Mouse (Mus musculus): ENCODE results near the gene Ltb4r1.

The Ltb4r1 gene

DNA sequence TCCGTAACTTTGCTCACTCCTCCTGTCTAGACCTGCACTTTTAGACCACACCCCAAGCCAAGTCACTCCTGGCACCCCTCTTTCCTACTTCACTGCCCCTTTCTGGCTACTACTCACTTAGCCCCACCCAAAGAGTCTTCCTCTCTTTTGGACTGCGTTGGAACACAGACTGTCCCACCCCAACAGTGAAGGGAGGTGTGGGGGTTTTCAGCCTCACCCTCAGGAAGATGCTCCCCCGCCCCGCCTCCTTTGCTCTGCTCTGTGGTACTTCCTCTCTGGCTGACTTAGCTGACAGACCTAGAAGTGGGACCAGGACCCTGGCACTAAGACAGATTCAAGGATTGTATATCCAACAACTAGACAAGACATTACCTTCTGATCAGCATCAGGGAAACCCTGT lies at the start of gene Ltb4r1:
Gene Ltb4r1 (plus strand): TSS at position 267 of the 400 bp plus-strand sequence.
- no peak for DNase-seq (ENCODE audit: low spot score)

DNA sequence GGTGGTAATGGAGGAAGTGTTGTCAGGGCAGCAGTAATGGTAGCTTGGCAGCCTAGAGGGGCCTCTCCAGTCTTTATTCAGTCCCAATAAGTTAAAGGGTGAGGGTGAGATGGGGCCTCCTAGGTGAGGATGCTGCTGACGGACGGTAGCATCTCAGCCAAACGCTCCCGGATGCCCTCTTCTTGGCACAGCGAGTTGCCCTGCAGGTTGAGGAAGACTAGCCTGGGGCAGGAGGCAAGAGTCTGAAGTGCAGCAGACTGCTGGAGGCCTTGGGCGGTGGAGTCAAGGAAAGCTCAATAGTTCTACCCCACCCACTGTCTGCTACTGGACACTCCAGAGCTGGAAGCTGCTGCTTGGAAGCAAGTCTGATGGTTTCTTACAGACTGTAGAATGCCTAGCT lies 49.5 kb upstream of the Ltb4r1 start:
- no peak for DNase-seq (ENCODE audit: low spot score)

DNA sequence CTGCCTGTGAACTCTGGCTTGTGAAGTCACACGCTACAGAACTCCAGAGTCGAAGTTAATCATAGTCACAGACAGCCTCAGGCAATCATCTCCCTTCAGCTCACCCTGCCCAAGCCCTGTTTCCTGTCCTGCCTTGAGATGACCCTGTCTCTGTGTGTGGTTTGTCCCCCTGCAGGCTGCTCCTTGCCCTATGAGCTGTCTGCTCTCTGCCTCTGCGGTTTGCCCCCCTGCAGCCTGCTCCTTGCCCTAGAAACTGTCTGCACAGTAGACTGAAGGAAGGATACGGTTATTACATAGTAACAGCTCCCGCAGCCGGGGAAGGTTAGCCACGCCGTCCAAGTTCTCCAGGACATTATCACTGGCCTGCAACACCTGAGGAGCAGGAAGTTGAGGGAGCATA lies 48.9 kb upstream of the Ltb4r1 start:
- no peak for DNase-seq (ENCODE audit: low spot score)

DNA sequence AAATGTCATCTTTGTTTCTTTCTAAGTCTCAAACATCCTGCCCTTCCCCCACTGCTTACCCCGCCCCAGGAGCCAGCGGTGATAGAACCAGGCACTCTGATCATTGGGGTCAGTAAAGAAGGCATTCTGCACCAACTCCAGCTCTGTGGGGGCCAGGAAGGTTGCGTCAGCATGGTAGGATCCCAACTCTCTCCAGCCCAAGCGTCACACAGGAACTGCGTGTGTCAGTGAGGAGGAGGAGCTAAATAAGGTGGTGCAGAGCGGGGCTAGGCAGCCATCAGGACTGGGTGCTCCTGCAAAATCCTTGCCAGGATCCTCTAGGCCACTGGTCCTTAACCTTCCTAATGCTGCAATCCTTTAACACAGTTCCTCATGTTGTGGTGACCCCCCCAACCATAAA lies 46.0 kb upstream of the Ltb4r1 start:
- no peak for DNase-seq (ENCODE audit: low spot score)

DNA sequence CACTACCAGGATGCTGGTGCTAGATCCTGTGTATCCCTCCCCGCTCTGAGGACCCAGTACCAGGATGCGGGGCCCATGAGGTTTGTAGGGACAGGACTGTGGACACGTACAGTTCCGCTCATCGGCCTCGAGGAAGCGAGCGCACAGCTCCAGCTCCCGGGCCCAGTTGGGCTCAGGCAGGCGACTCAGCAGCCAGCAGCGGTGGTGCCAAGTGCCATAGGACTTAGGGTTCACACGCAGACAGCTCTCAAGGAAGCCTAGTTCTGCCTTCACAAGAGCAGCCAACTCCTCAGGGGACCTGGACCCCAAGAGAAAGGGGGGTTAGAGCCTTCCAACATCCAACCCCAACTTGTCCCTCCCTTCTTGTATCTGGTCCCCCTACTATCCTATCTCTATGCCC lies 45.1 kb upstream of the Ltb4r1 start:
- DNase-seq (ENCODE audit: low spot score): no peak

DNA sequence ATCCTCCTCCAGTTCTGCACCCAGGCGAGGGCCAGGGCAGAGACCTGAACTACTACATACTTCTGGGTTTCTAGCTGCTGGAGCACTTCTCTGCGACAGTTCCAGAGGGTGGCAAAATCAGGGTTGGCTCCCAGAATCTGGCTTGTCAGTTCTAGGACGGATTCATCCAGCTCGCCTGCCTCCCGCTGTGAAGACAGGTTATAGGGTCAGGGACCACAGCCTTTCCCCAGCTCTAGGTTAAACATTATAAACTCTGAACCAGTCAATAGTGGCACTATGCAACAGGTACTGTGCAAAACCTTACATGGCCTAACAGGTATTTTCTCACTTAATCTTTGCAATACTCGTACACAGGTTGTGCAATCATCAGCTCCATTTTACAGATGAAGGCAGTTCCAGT lies 44.7 kb upstream of the Ltb4r1 start:
- DNase-seq (ENCODE audit: low spot score): no peak

DNA sequence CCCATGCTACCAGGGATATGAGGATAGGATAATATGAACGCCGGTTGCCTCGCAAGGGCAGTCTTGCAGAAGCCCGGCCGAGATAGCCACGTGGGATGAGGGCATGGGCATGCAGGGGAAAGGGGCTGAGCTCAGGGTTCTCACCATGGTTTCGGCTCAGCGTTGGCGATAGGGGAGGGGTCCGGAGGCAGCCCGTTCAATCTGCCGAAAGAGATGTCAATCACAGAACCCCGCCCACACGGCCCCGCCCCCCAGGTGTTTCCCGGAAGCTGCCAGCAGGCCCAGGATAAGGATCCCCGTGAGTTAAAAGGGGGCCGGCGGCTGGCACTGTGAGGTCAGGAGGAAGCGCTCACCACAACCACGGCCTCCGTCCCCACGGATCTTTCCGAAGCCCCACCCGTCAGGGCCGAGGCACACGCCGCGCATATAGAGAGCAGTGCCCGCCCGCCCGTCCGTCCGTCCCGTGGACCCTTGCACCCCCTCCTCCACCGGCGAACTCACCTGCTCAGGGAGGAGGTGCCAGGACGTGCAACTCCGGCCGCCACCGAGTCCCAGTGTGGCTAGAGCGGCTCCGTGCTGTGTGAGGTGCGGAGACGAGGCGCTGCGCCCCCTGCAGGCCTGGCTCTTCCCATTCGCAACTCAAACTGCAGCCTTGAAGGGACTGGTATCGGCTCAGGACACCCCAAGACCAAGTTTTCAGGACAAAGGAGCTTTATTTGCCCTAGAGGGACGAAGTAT lies 43.9 kb upstream of the Ltb4r1 start, which contains the start of gene Rabggta:
Gene Rabggta (minus strand): TSS at position 564 of the 738 bp plus-strand sequence.
- DNase-seq (ENCODE audit: low spot score): peak; percentile 93

DNA sequence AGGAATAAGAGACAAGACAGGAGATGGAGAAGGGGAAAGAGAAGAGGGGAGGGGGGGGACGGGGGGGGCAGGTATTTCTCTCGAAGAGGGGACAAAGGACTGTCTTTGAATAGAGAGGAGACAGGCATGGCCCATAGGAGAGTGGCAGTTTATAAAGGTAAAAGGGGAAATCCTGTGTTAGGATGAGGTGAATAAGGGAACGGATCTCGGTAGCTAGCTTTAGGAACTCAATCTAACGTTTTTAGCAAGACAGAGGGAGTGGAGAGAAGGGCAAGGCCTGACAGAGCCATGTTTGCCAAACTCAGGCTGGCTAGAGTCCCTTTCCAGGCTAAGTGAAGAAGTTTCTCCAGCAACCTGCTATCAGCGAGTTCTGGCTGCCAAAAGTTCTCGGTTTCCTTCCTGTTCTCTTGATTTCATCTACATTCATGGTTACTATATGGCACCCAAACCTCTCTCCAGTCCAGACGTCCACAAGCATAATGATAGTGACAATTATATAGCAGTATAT lies 43.3 kb upstream of the Ltb4r1 start:
- DNase-seq (ENCODE audit: low spot score): no peak

DNA sequence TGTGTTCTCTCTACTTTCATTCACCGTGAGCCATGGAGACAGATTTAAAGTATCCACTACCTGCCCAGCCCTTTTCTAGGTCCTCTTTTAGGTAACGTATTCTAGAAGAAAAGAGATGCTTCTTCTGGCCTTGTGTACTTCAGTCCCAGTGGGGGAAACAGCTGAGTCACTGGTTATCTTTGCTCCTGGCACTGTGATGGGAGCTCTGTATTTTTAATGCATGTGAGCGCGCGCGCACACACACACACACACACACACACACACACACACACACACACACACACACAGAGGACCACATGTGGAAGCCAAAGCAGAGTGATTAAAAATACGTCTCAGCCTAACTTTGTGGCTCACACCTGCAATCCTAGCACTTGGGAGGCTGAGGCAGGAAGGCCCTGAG lies 42.3 kb upstream of the Ltb4r1 start:
- DNase-seq (ENCODE audit: low spot score): no peak

DNA sequence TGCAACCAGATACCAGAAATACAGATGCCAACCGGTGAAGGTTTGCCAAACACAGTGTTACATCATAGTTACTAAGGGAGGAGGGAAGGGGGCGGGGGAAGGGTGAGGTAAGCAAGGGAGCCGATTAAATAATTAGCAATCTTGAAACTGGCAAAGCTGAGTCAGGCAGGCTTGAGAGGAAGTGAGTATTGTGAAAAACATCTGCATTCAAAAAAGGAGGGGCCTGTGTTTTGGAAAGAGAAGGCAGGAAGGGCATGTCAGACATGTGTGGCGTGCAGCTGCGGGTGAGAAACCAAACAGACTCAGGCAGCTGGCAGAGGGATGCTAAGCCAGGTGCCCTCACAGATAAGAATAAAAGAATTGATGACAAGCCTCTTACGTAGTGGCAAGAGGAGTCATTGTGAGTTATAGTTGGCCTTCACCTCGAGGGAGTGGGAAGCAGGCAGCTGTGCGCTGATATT lies 41.3 kb upstream of the Ltb4r1 start:
- DNase-seq (ENCODE audit: low spot score): peak; percentile 90

DNA sequence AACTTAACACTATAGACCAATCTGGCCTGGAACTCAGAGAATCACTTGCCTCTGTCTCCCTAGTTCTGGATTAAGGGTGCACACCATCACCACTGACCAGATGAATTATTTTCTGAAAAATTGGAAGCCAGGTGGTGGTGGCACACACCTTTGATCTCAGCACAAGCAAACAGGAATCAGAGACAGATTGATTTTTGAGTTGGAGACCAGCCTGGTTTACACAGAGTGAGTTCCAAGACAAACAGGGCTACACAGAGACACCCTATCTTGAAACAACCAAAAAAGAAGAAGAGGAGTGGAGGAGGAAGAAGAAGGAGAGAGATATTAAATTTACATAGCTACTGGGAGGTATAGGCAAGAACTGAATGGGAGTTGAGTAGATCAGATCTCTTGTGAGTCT lies 39.5 kb upstream of the Ltb4r1 start:
- DNase-seq (ENCODE audit: low spot score): no peak

DNA sequence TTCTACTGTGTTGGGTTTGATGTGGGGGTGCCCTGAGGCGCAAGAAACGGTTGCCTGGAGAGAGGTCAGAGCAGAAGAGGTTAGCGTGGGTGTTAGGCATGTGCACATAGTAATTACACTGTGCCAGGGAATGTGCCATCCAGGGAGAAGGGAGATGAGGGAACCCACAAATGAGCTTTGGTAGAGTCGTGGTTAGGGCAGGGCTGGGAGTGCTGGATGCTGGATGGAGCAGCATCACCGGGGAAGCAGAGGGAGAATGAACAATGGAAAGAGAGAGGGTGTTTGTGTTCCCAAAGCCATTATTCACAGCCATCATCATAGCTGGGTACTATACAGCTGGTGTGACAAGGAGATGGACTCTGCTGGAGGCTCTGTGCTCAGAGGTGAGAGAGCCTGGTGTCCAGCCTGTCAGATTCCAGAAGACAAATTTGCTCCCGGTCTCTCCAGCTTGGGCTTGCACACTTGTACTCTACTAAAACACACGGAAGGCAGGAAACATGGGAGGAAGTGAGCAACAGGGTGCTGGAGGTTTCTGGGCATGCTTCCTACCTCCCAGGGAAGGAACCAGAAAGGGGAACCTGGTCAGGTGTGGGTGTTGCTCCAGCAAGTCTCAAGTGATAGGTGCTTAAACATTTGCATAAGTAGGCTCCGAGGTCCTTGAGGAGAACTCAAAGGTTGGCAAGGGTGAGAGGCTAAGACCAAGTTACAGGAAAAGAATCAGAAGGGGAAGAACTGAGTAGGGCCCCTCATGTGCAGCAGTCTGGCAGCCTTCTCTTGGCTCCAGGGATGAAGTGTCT lies 37.7 kb upstream of the Ltb4r1 start:
- no peak for DNase-seq (ENCODE audit: low spot score)

DNA sequence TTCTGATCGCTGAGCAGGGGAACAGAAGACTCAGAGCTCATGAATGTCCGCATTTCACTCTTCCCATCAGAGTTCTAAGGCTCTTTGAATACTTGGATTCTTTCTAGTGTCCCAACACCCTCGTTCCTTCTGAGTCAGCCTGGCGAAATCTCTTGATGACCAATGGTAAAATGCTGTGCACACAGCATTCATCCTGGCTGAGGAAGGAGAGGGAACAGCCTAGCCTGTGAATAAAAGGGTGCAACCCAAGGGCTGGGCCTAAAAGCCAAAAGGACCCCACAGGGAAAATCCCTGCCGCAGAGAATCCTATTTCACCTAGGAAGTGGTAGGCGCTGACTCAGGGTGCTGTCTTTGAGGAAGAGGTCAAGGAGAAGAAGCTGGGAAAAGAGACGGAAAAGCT lies 35.6 kb upstream of the Ltb4r1 start:
- no peak for DNase-seq (ENCODE audit: low spot score)

DNA sequence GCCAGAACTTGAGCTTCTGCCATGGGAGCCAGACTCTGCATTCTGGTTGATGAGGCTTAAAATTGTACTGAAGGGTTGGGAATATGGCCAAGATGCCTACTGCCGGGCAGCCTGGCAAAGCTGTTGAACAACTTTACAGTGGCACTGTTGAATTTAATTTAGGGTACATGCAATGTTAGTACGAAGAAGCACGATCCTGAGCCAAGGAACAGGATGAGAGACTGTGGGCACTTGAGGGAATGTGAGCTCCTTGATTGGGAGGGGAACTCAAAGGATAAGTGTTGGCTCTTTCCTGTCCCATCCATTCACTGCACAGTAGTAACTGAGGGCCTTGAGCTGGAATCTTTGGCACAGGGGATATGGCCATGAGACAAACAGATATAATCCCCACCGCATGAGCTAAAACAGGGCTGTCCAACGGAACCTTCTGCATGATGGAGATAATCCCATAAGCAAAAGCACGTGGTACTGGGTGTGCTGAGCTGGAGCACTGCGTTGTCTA lies 35.2 kb upstream of the Ltb4r1 start:
- DNase-seq (ENCODE audit: low spot score): no peak

DNA sequence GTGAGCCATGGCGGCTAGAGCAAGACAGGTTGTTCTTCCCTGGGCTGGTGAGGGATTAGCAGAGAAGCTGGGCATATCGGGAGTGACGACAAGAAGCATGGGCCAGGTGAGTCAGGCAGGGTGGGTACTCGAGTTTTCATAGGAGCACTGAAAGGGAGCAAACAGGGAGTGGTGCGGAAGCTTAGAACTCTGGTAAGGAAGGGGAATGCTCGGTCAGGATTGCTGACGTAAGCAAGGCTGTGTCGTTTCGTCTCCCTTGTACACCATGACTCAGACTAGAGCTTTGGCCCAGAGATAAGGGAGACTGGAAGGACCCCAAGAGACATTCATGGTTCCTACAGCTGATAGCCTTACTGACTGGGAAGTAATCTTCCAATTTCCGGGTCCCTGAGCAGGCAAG lies 31.9 kb upstream of the Ltb4r1 start:
- no peak for DNase-seq (ENCODE audit: low spot score)

DNA sequence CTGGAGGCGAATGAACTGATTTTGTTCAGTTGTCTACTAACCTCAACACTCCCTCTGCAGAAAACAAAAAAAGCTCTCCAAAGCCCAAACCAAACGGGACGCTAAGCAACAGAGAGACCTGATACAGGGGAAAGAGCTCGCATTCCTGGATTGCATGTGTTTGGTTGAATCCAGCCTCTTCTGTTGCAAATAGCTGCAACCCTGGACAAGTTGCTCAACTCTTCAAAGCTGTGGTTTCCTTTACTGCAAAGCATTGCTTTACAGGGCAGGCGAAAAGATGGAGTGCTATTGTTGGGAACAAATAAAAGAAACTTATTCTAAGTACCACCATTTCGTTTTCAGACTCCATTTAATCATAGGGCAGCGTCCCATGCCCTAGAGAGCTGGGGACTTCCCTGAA lies 30.9 kb upstream of the Ltb4r1 start:
- no peak for DNase-seq (ENCODE audit: low spot score)

DNA sequence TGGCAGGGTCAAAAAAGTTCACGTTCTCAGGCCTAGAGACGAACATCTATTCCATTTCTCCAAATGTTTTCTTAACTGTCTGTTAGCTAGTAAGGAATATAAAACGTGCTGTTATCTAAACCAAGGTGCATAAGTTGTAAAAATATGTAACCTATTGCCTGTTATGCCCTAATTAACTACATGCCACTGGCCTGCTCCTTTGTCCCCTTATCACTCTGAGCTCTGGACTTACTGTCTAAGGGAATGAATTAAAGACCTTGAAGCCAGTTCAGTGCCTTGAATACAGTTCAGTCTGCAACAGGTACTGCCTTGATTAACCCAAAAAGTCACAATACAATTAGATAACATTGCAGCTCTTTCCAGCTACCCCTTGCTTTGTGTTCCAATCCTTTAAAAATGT lies 30.4 kb upstream of the Ltb4r1 start:
- DNase-seq (ENCODE audit: low spot score): no peak

DNA sequence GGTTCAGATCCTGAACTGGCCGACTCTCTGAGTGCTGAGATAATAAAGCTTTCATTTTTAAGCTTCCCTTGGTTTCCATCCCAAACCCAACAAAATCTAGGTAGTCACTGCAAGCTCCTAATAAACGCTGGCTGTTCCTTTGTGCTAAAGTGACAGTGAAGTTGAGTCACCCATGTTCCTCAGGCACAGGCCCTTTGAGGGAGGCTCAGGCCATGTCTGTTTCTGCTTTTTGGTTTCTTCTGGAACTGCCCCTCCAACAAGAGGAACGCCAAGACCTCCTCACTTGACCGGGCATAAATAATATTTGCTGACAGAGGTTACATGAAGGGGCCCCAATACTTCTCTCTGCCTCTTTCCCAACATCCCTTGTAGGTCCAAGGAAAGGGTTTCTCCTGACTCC lies 30.0 kb upstream of the Ltb4r1 start:
- DNase-seq (ENCODE audit: low spot score): no peak

DNA sequence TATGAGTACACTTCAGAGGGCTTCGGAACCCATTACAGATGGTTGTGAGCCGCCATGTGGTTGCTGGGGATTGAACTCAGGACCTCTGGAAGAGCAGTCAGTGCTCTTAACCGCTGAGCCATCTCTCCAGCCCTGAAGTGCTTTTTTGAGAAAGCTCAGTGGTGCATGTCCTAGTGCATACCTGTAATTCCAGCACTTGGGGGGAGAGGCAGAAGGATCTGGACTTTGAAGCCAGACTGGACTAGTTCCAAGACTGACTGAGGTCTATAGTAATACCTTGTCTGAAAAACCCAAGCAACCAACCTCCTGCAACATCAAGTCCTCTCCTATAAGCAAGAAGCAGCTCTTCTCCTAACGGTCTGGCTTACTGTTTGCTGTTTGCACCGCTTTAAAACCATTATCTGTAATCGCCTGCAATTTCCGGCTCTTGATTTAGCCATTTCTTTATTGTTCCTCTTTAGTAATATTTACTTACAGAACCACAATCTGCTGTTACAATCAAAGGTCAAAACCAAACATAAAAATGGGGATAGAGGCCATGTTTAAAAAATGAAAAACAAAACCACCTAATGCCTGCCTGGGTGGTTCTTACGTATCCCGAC lies 28.6 kb upstream of the Ltb4r1 start:
- no peak for DNase-seq (ENCODE audit: low spot score)

DNA sequence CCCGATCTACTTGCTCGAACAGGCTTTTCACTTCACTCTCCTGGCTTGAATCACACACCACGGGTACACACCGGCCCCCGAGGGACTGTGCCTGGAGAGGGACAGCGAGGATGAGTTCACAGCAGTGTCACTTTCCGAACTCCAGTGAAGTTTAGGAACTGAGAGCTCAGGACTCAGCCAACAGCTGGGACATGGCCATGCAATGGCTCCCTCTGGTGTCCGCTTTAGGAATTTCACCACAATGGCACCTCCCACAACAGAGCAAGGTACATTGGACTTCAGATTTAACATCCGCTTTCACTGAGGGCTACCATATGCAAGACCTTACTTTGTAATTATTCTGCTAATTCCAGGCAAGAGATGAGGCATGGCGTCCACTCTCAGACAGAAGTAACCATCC lies 22.1 kb upstream of the Ltb4r1 start:
- DNase-seq (ENCODE audit: low spot score): peak; percentile 85

DNA sequence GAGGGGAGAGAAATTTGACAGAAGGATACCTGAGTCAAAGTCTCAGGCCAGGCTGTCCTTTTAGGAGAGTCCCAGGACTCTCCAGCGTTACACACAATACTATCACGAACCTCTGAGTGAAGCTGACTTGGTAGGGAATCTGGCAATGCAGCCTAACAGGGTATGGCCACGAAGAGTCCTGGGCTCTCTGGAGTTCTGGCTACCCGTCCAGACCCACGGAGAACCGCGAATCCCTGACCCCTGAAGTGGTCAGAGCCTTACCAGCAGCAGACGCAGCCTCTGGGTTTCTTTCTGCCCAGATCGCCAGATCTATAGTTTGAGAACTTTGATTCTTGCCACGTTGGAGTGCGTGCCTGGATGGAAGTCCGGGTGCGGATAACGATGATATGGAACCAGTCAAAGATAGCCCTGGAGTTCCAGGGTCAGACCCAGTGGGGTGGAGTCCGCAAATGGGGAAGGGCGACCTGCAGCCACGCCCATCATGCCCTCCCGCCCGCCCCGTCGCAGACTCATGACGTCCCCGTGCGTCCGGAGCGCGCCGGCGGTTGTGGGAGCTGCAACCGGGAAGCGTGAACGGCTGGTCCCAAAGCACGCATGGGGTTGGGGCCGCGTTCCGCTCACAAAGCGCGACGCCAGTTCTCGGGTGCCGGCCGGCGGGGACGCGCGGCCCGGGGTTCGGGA lies 20.4 kb upstream of the Ltb4r1 start, which contains the start of the genes Dhrs1 and Nop9:
Gene Dhrs1 (minus strand): TSS at position 511 of the 681 bp plus-strand sequence.
Gene Nop9 (plus strand): TSS at position 514 of the 681 bp plus-strand sequence.
- DNase-seq (ENCODE audit: low spot score): peak; percentile 80

DNA sequence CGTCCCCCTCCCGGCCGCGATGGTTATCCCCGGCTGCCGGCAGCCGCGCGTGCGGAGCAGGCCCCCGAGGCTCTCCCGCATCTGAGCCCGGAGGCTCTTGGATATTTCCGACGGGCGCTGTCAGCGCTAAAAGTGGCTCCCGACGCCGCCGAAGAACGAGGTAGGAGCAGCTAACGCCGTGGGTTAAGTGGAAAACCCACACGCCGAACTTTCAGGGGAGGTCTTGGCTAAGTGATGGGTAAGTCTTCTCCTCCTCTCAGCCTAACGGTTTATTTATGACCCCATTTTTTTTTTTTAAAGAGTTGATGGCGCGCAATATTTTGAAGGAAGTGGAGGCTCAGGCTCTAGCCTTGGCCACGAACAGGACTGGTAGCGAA lies 19.9 kb upstream of the Ltb4r1 start:
- DNase-seq (ENCODE audit: low spot score): no peak
